Mouse (Mus musculus): ENCODE data around the gene Tspan14. TPM values are rescaled to one million over a fixed set of nuclear protein-coding genes. Genes with fewer than 3 reads are reported as not detected.
A peak's percentile ranks its signal among the peaks of the same experiment; 100 is the strongest.

The Tspan14 gene
- polyA plus RNA-seq, 1 experiment: 58.8 TPM

DNA sequence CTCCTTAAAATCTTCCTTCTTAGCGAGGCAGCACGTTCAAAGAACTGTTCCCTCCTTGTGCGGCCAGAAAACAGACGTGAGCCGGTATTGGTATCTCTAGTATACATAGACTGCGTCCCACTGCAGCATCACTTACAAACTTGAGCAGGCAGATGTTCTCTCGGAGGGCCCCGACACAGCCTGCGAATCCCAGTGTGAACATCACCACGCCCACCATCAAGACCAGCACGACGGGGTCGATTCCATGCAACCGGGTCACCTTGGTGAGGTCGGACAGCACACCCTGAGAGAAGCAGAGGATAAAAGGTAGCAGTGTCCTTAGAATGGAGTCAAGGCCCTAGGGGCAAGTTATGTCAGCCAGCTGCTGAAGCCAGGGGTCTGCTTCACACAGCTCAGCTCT is 49.9 kb downstream of the Tspan14 start:
- H3K4me1 ChIP-seq (ENCODE audit: control insufficient read depth, insufficient read depth, low read length): peaks cover 11% of the 10 kb centered on the region
- H3K9me3 ChIP-seq (replicated peaks; ENCODE audit: control insufficient read depth, insufficient read depth, low read length, poor library complexity, severe bottlenecking): no peaks in the 10 kb centered on the region
- H3K27ac ChIP-seq (ENCODE audit: insufficient read depth, low read length): no peak overlapping the region
- no peak overlapping the region for H3K4me3 ChIP-seq (ENCODE audit: low read depth, low read length)
- H3K27me3 ChIP-seq (ENCODE audit: control insufficient read depth, insufficient read depth, low read length, poor library complexity, severe bottlenecking): no peaks in the 10 kb centered on the region
- TF ChIP-seq CTCF (IDR thresholded peaks at IDR 0.05; ENCODE audit: low read depth, low read length) (no peak), EP300 (IDR thresholded peaks at IDR 0.05; ENCODE audit: insufficient read depth, low read depth, low read length) (peak; percentile 50; the same call in 1 of the 2 replicates)
- H3K36me3 ChIP-seq (ENCODE audit: control insufficient read depth, insufficient read depth, low read length, poor library complexity, severe bottlenecking): 0 out of 2 replicates have a peak, but pooled peaks cover 3% of the 10 kb centered on the region
- no peak overlapping the region for H3K9ac ChIP-seq (ENCODE audit: low read depth, poor library complexity, severe bottlenecking)

DNA sequence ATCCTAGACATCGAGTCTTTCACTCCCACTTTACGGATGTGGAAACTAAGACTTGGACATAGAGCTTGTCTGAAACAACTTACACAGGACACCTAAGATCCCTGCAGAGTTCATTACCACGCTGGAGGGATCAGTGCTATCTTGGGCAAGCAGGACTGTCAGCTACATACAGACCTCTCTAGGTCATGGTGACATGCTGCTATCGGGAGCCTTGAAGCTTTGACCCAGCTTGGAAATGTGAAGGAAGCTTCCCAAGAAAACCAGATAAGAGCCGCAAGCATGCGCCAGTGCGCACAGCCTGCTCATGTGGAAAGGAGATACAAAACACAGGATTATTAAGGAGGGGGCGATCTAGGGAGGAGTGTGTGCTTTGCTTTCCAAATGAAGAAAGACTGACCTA is 50.8 kb downstream of the Tspan14 start:
- 0 out of 2 replicates have a peak, but pooled peaks cover 3% of the 10 kb centered on the region for H3K36me3 ChIP-seq (ENCODE audit: control insufficient read depth, insufficient read depth, low read length, poor library complexity, severe bottlenecking)
- TF ChIP-seq POLR2A (IDR thresholded peaks at IDR 0.05; ENCODE audit: insufficient read depth, low read length): no peak
- no peak for TF ChIP-seq EP300 (IDR thresholded peaks at IDR 0.05; ENCODE audit: insufficient read depth, low read depth, low read length)
- no peak for TF ChIP-seq CTCF (IDR thresholded peaks at IDR 0.05; ENCODE audit: low read depth, low read length)

DNA sequence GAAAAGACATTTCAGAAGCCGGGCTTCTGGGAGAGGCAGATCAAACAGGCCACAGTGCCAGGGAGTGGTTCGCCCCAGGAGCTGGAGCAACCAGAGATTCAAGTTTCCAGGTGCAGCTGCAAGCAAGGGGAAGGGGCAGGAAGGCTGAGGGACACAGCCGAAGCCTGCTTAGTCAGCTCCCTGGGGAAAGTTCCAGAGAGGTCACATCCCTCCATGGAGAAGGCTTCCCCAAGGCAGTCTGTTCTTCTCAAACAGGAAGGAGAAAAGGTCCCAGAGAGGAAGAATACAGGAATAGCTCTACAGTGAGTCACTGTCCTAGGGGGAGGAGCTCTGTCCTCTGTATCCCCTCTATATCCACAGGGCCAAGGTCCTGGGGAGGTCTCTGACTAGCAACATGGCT is 51.9 kb downstream of the Tspan14 start:
- Histone ChIP-seq H3K9ac (ENCODE audit: low read depth, poor library complexity, severe bottlenecking) (no peak overlapping the region), H3K4me1 (ENCODE audit: control insufficient read depth, insufficient read depth, low read length) (peaks cover 11% of the 10 kb centered on the region), H3K27ac (ENCODE audit: insufficient read depth, low read length) (no peak overlapping the region), H3K36me3 (ENCODE audit: control insufficient read depth, insufficient read depth, low read length, poor library complexity, severe bottlenecking) (0 out of 2 replicates have a peak, but pooled peaks cover 8% of the 10 kb centered on the region), H3K9me3 (replicated peaks; ENCODE audit: control insufficient read depth, insufficient read depth, low read length, poor library complexity, severe bottlenecking) (no peaks in the 10 kb centered on the region), H3K4me3 (ENCODE audit: low read depth, low read length) (no peak overlapping the region), H3K27me3 (ENCODE audit: control insufficient read depth, insufficient read depth, low read length, poor library complexity, severe bottlenecking) (no peaks in the 10 kb centered on the region)
- no peak for TF ChIP-seq CTCF (IDR thresholded peaks at IDR 0.05; ENCODE audit: low read depth, low read length)
- TF ChIP-seq EP300 (IDR thresholded peaks at IDR 0.05; ENCODE audit: insufficient read depth, low read depth, low read length): no peak
- no peak for TF ChIP-seq POLR2A (IDR thresholded peaks at IDR 0.05; ENCODE audit: insufficient read depth, low read length)

More for the DNA sequence above, 50.8 kb downstream of the Tspan14 start:
- H3K9ac ChIP-seq (ENCODE audit: low read depth, poor library complexity, severe bottlenecking): no peak overlapping the region
- no peaks in the 10 kb centered on the region for H3K9me3 ChIP-seq (replicated peaks; ENCODE audit: control insufficient read depth, insufficient read depth, low read length, poor library complexity, severe bottlenecking)
- peaks cover 11% of the 10 kb centered on the region for H3K4me1 ChIP-seq (ENCODE audit: control insufficient read depth, insufficient read depth, low read length)
- H3K27ac ChIP-seq (ENCODE audit: insufficient read depth, low read length): no peak overlapping the region
- no peaks in the 10 kb centered on the region for H3K27me3 ChIP-seq (ENCODE audit: control insufficient read depth, insufficient read depth, low read length, poor library complexity, severe bottlenecking)
- no peak overlapping the region for H3K4me3 ChIP-seq (ENCODE audit: low read depth, low read length)

DNA sequence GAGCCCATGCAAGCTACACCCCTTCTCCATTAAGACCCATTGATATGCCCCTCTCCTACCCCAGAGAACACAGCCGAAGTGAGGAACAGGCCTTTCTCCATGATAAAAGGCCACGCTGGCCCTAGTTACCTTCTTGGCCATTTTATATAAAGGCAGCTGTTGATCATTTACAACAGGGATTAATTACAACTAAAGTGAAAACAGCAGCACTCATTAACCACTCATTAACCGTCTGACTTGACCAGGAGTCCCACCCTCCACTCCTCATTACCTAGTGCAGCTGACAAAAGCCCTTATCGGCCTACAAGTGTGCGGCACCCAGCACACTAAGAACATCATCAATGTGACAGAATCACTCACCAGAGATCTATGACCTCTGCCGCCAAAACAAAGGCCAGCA is 52.9 kb downstream of the Tspan14 start:
- TF ChIP-seq POLR2A (IDR thresholded peaks at IDR 0.05; ENCODE audit: insufficient read depth, low read length) (no peak), EP300 (IDR thresholded peaks at IDR 0.05; ENCODE audit: insufficient read depth, low read depth, low read length) (no peak), CTCF (IDR thresholded peaks at IDR 0.05; ENCODE audit: low read depth, low read length) (no peak)
- no peak overlapping the region for H3K9ac ChIP-seq (ENCODE audit: low read depth, poor library complexity, severe bottlenecking)
- peaks cover 14% of the 10 kb centered on the region; the same call in 1 of the 2 replicates for H3K36me3 ChIP-seq (ENCODE audit: control insufficient read depth, insufficient read depth, low read length, poor library complexity, severe bottlenecking)
- H3K27ac ChIP-seq (ENCODE audit: insufficient read depth, low read length): no peak overlapping the region
- no peak overlapping the region for H3K4me3 ChIP-seq (ENCODE audit: low read depth, low read length)
- H3K27me3 ChIP-seq (ENCODE audit: control insufficient read depth, insufficient read depth, low read length, poor library complexity, severe bottlenecking): no peaks in the 10 kb centered on the region
- peaks cover 11% of the 10 kb centered on the region for H3K4me1 ChIP-seq (ENCODE audit: control insufficient read depth, insufficient read depth, low read length)
- H3K9me3 ChIP-seq (replicated peaks; ENCODE audit: control insufficient read depth, insufficient read depth, low read length, poor library complexity, severe bottlenecking): no peaks in the 10 kb centered on the region

DNA sequence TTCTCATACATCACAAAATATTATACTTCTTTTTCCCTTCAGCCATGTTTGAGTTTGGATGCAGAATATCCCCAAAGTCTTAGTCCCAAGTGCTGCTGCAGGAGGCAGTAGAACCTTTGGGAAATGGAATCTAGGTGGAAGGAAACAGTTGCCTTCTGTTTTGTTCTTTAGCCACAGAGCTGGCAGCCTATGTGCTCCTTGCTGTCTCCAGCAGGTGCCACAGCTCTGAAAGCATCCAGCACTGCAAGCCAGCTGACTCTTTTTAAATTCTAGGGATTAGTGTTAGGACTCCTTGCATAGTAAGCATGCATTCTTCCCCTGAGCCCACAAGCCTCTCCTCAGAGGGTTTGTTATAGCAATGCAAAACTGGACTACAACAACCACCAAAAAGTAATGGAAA is 55.1 kb downstream of the Tspan14 start:
- Histone ChIP-seq H3K9ac (ENCODE audit: low read depth, poor library complexity, severe bottlenecking) (no peak overlapping the region), H3K27me3 (ENCODE audit: control insufficient read depth, insufficient read depth, low read length, poor library complexity, severe bottlenecking) (no peaks in the 10 kb centered on the region)

DNA sequence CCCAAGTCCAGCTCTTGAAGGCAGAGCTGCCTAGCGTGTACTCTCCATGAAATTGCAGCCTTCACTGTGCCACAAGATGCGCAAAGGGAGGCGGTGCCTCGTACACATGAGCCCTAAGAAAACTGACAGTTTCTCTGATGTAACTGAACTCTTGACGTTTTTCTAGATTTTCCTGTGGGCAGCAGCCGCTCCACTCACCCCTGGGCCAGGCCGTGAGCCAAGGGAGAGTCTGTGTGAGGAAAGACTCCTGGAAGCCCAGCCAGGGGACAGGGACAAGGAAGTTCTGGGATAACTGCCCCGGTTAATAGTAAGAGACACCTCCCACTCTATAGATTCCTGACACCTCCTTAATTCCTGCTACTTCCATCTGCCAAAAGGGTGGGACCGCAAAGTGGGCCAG is 57.8 kb downstream of the Tspan14 start:
- TF ChIP-seq POLR2A (IDR thresholded peaks at IDR 0.05; ENCODE audit: insufficient read depth, low read length) (no peak), CTCF (IDR thresholded peaks at IDR 0.05; ENCODE audit: low read depth, low read length) (no peak), EP300 (IDR thresholded peaks at IDR 0.05; ENCODE audit: insufficient read depth, low read depth, low read length) (no peak)
- Histone ChIP-seq H3K4me1 (ENCODE audit: control insufficient read depth, insufficient read depth, low read length) (no peaks in the 10 kb centered on the region), H3K27ac (ENCODE audit: insufficient read depth, low read length) (no peak overlapping the region), H3K27me3 (ENCODE audit: control insufficient read depth, insufficient read depth, low read length, poor library complexity, severe bottlenecking) (no peaks in the 10 kb centered on the region), H3K9ac (ENCODE audit: low read depth, poor library complexity, severe bottlenecking) (no peak overlapping the region), H3K9me3 (replicated peaks; ENCODE audit: control insufficient read depth, insufficient read depth, low read length, poor library complexity, severe bottlenecking) (no peaks in the 10 kb centered on the region), H3K36me3 (ENCODE audit: control insufficient read depth, insufficient read depth, low read length, poor library complexity, severe bottlenecking) (peaks cover 18% of the 10 kb centered on the region; the same call in 1 of the 2 replicates), H3K4me3 (ENCODE audit: low read depth, low read length) (no peak overlapping the region)

More for the DNA sequence above, 55.1 kb downstream of the Tspan14 start:
- Histone ChIP-seq H3K4me3 (ENCODE audit: low read depth, low read length) (no peak overlapping the region), H3K27ac (ENCODE audit: insufficient read depth, low read length) (no peak overlapping the region), H3K36me3 (ENCODE audit: control insufficient read depth, insufficient read depth, low read length, poor library complexity, severe bottlenecking) (peaks cover 18% of the 10 kb centered on the region; the same call in 1 of the 2 replicates), H3K9me3 (replicated peaks; ENCODE audit: control insufficient read depth, insufficient read depth, low read length, poor library complexity, severe bottlenecking) (no peaks in the 10 kb centered on the region), H3K4me1 (ENCODE audit: control insufficient read depth, insufficient read depth, low read length) (peaks cover 8% of the 10 kb centered on the region)
- no peak for TF ChIP-seq EP300 (IDR thresholded peaks at IDR 0.05; ENCODE audit: insufficient read depth, low read depth, low read length)
- no peak for TF ChIP-seq POLR2A (IDR thresholded peaks at IDR 0.05; ENCODE audit: insufficient read depth, low read length)
- TF ChIP-seq CTCF (IDR thresholded peaks at IDR 0.05; ENCODE audit: low read depth, low read length): no peak

Measured in ES-Bruce4 (cell line).